Mouse (Mus musculus): ENCODE results near the gene Kazn. TPM values are rescaled to one million over a fixed set of nuclear protein-coding genes. Genes with fewer than 3 reads are reported as not detected.

The Kazn gene
- polyA plus RNA-seq, 1 experiment from 2014 or later, result 5.8 TPM

- WGBS, result 74% methylated on average over 11 of the region's 11 CpGs
- peaks cover 13% of the 10 kb centered on the region for H3K4me1 ChIP-seq (ENCODE audit: control insufficient read depth, insufficient read depth, low read length)
- H3K9me3 ChIP-seq (replicated peaks; ENCODE audit: control insufficient read depth, low read length), result no peaks in the 10 kb centered on the region
- no peak overlapping the region for H3K9ac ChIP-seq (ENCODE audit: low read length)
- H3K4me2 ChIP-seq (ENCODE audit: low read depth, low read length), result no peak overlapping the region
- H3K36me3 ChIP-seq (ENCODE audit: control insufficient read depth, insufficient read depth), result no peaks in the 10 kb centered on the region
- no peaks in the 10 kb centered on the region for H3K27me3 ChIP-seq (ENCODE audit: control insufficient read depth, insufficient read depth, low read length)
- H3K4me3 ChIP-seq (ENCODE audit: low read length), result no peak overlapping the region
- no peak overlapping the region for H3K27ac ChIP-seq (ENCODE audit: low read length)
- ATAC-seq (replicated peaks; ENCODE audit: extremely low read depth, insufficient read depth, low FRiP score), result no peak
Measured at GRCm38 (mm10) chr4:142154246-142154645, 85.0 kb downstream of the Kazn start.

- no peak overlapping the region for H3K9ac ChIP-seq (ENCODE audit: low read length)
- no peaks in the 10 kb centered on the region for H3K9me3 ChIP-seq (replicated peaks; ENCODE audit: control insufficient read depth, low read length)
- ATAC-seq (replicated peaks; ENCODE audit: extremely low read depth, insufficient read depth, low FRiP score), result peak; percentile 47
- H3K4me1 ChIP-seq (ENCODE audit: control insufficient read depth, insufficient read depth, low read length), result peaks cover 13% of the 10 kb centered on the region
- H3K4me3 ChIP-seq (ENCODE audit: low read length), result no peak overlapping the region
- H3K36me3 ChIP-seq (ENCODE audit: control insufficient read depth, insufficient read depth), result no peaks in the 10 kb centered on the region
- no peak overlapping the region for H3K27ac ChIP-seq (ENCODE audit: low read length)
- WGBS, result 8% methylated on average over 2 of the region's 2 CpGs
- no peaks in the 10 kb centered on the region for H3K27me3 ChIP-seq (ENCODE audit: control insufficient read depth, insufficient read depth, low read length)
- no peak overlapping the region for H3K4me2 ChIP-seq (ENCODE audit: low read depth, low read length)
Measured at GRCm38 (mm10) chr4:142153526-142153925, 85.7 kb downstream of the Kazn start.

GRCm38 (mm10) chr4:142152733-142153422 is 86.3 kb downstream of the Kazn start:
- Histone ChIP-seq H3K36me3 (ENCODE audit: control insufficient read depth, insufficient read depth) (0 out of 2 replicates have a peak, but pooled peaks cover 1% of the 10 kb centered on the region), H3K9ac (ENCODE audit: low read length) (no peak overlapping the region), H3K4me3 (ENCODE audit: low read length) (no peak overlapping the region), H3K9me3 (replicated peaks; ENCODE audit: control insufficient read depth, low read length) (no peaks in the 10 kb centered on the region), H3K27ac (ENCODE audit: low read length) (no peak overlapping the region), H3K27me3 (ENCODE audit: control insufficient read depth, insufficient read depth, low read length) (no peaks in the 10 kb centered on the region), H3K4me2 (ENCODE audit: low read depth, low read length) (no peak overlapping the region), H3K4me1 (ENCODE audit: control insufficient read depth, insufficient read depth, low read length) (peaks cover 13% of the 10 kb centered on the region)
- 56% methylated on average over 8 of the region's 8 CpGs for WGBS
- no peak; the same call in 1 of the 2 replicates for ATAC-seq (replicated peaks; ENCODE audit: extremely low read depth, insufficient read depth, low FRiP score)

GRCm38 (mm10) chr4:142150086-142150485 is 89.1 kb downstream of the Kazn start:
- no peak overlapping the region for H3K4me3 ChIP-seq (ENCODE audit: low read length)
- H3K27ac ChIP-seq (ENCODE audit: low read length), result no peak overlapping the region
- peaks cover 5% of the 10 kb centered on the region for H3K4me1 ChIP-seq (ENCODE audit: control insufficient read depth, insufficient read depth, low read length)
- H3K9me3 ChIP-seq (replicated peaks; ENCODE audit: control insufficient read depth, low read length), result no peaks in the 10 kb centered on the region
- H3K36me3 ChIP-seq (ENCODE audit: control insufficient read depth, insufficient read depth), result peaks cover 8% of the 10 kb centered on the region
- no peak overlapping the region for H3K4me2 ChIP-seq (ENCODE audit: low read depth, low read length)
- no peak for ATAC-seq (replicated peaks; ENCODE audit: extremely low read depth, insufficient read depth, low FRiP score)
- 64% methylated on average over 2 of the region's 2 CpGs for WGBS
- H3K9ac ChIP-seq (ENCODE audit: low read length), result no peak overlapping the region
- no peaks in the 10 kb centered on the region for H3K27me3 ChIP-seq (ENCODE audit: control insufficient read depth, insufficient read depth, low read length)

GRCm38 (mm10) chr4:142149202-142149601 is 90.0 kb downstream of the Kazn start:
- no peak for ATAC-seq (replicated peaks; ENCODE audit: extremely low read depth, insufficient read depth, low FRiP score)
- H3K27ac ChIP-seq (ENCODE audit: low read length), result no peak overlapping the region
- H3K4me3 ChIP-seq (ENCODE audit: low read length), result no peak overlapping the region
- no peak overlapping the region for H3K9ac ChIP-seq (ENCODE audit: low read length)
- no peaks in the 10 kb centered on the region for H3K9me3 ChIP-seq (replicated peaks; ENCODE audit: control insufficient read depth, low read length)
- H3K4me2 ChIP-seq (ENCODE audit: low read depth, low read length), result no peak overlapping the region
- H3K4me1 ChIP-seq (ENCODE audit: control insufficient read depth, insufficient read depth, low read length), result peaks cover 5% of the 10 kb centered on the region
- no peaks in the 10 kb centered on the region for H3K27me3 ChIP-seq (ENCODE audit: control insufficient read depth, insufficient read depth, low read length)
- H3K36me3 ChIP-seq (ENCODE audit: control insufficient read depth, insufficient read depth), result peaks cover 8% of the 10 kb centered on the region
- 83% methylated on average over 9 of the region's 9 CpGs for WGBS

GRCm38 (mm10) chr4:142147671-142148070 is 91.5 kb downstream of the Kazn start:
- Histone ChIP-seq H3K36me3 (ENCODE audit: control insufficient read depth, insufficient read depth) (peaks cover 8% of the 10 kb centered on the region), H3K27ac (ENCODE audit: low read length) (no peak overlapping the region), H3K4me3 (ENCODE audit: low read length) (no peak overlapping the region), H3K9ac (ENCODE audit: low read length) (no peak overlapping the region), H3K9me3 (replicated peaks; ENCODE audit: control insufficient read depth, low read length) (no peaks in the 10 kb centered on the region), H3K27me3 (ENCODE audit: control insufficient read depth, insufficient read depth, low read length) (no peaks in the 10 kb centered on the region), H3K4me2 (ENCODE audit: low read depth, low read length) (no peak overlapping the region), H3K4me1 (ENCODE audit: control insufficient read depth, insufficient read depth, low read length) (no peaks in the 10 kb centered on the region)
- WGBS, result 92% methylated on average over 10 of the region's 10 CpGs
- ATAC-seq (replicated peaks; ENCODE audit: extremely low read depth, insufficient read depth, low FRiP score), result no peak

GRCm38 (mm10) chr4:142144096-142144495 is 95.1 kb downstream of the Kazn start:
- Histone ChIP-seq H3K9ac (ENCODE audit: low read length) (no peak overlapping the region), H3K36me3 (ENCODE audit: control insufficient read depth, insufficient read depth) (peaks cover 8% of the 10 kb centered on the region), H3K4me1 (ENCODE audit: control insufficient read depth, insufficient read depth, low read length) (no peaks in the 10 kb centered on the region), H3K27ac (ENCODE audit: low read length) (no peak overlapping the region), H3K4me2 (ENCODE audit: low read depth, low read length) (no peak overlapping the region), H3K4me3 (ENCODE audit: low read length) (no peak overlapping the region), H3K27me3 (ENCODE audit: control insufficient read depth, insufficient read depth, low read length) (no peaks in the 10 kb centered on the region), H3K9me3 (replicated peaks; ENCODE audit: control insufficient read depth, low read length) (no peaks in the 10 kb centered on the region)
- WGBS, result 32% methylated on average over 5 of the region's 5 CpGs
- no peak for ATAC-seq (replicated peaks; ENCODE audit: extremely low read depth, insufficient read depth, low FRiP score)

- H3K4me1 ChIP-seq (ENCODE audit: control insufficient read depth, insufficient read depth, low read length), result peaks cover 5% of the 10 kb centered on the region
- H3K9ac ChIP-seq (ENCODE audit: low read length), result no peak overlapping the region
- no peaks in the 10 kb centered on the region for H3K9me3 ChIP-seq (replicated peaks; ENCODE audit: control insufficient read depth, low read length)
- ATAC-seq (replicated peaks; ENCODE audit: extremely low read depth, insufficient read depth, low FRiP score), result no peak
- no peak overlapping the region for H3K27ac ChIP-seq (ENCODE audit: low read length)
- 86% methylated on average over 6 of the region's 6 CpGs for WGBS
- H3K4me2 ChIP-seq (ENCODE audit: low read depth, low read length), result no peak overlapping the region
- no peaks in the 10 kb centered on the region for H3K27me3 ChIP-seq (ENCODE audit: control insufficient read depth, insufficient read depth, low read length)
- H3K36me3 ChIP-seq (ENCODE audit: control insufficient read depth, insufficient read depth), result peaks cover 8% of the 10 kb centered on the region
- H3K4me3 ChIP-seq (ENCODE audit: low read length), result no peak overlapping the region
Measured at GRCm38 (mm10) chr4:142143290-142143689, 95.9 kb downstream of the Kazn start.

GRCm38 (mm10) chr4:142139729-142140128 is 99.5 kb downstream of the Kazn start:
- H3K9me3 ChIP-seq (replicated peaks; ENCODE audit: control insufficient read depth, low read length), result no peaks in the 10 kb centered on the region
- ATAC-seq (replicated peaks; ENCODE audit: extremely low read depth, insufficient read depth, low FRiP score), result no peak
- H3K9ac ChIP-seq (ENCODE audit: low read length), result no peak overlapping the region
- H3K27ac ChIP-seq (ENCODE audit: low read length), result no peak overlapping the region
- H3K27me3 ChIP-seq (ENCODE audit: control insufficient read depth, insufficient read depth, low read length), result no peaks in the 10 kb centered on the region
- WGBS, result 80% methylated on average over 5 of the region's 5 CpGs
- H3K4me1 ChIP-seq (ENCODE audit: control insufficient read depth, insufficient read depth, low read length), result peaks cover 11% of the 10 kb centered on the region
- no peak overlapping the region for H3K4me3 ChIP-seq (ENCODE audit: low read length)
- H3K4me2 ChIP-seq (ENCODE audit: low read depth, low read length), result no peak overlapping the region
- no peaks in the 10 kb centered on the region for H3K36me3 ChIP-seq (ENCODE audit: control insufficient read depth, insufficient read depth)

All from heart, embryonic 16.5 days (tissue).